Mouse (Mus musculus) cerebral cortex, adult 2 months (tissue): ENCODE results near the gene Akirin1.

Experiments used
- WGBS: fragments of 180-500 bp; shearing (Covaris S2); methylation state at CpG from one replicate; pipeline ENCODE4 v1.1.7; 2018; 5-methylcytosine and 5-hydroxymethylcytosine counted together

The Akirin1 gene

GRCm38 (mm10) chr4:123718434-123718780, 31.7 kb downstream of the Akirin1 start:
- 15% methylated on average over 7 of the region's 7 CpGs for whole genome bisulfite sequencing

GRCm38 (mm10) chr4:123717574-123718433, 32.3 kb downstream of the Akirin1 start, which contains the start of gene Ndufs5:
Gene Ndufs5, minus strand, starts transcription at chr4:123718202.
- WGBS = under 1% methylated on average over 40 of the region's 40 CpGs

- 82% methylated on average over 3 of the region's 3 CpGs for WGBS
Observed at GRCm38 (mm10) chr4:123712431-123712830, 37.7 kb downstream of the Akirin1 start.

DNA sequence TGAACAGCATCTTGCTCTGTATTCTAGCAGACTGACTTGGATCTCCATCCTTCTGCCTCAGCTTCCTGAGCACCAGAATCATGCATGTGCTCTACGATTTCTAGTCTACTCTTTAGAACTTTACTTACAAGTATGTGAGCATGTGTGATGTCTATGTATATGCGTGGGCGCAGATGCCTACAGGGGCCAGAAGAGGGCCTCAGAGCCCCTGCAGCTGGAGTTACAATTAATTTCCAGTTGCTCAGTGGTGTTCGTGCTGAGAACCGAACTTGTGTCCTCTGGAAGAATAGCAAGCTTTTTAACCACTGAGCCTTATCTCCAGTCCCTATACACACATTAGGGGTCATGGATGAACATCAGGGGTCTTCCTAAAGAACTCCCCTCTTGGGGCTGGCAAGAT, 42.8 kb downstream of the Akirin1 start:
- 97% methylated on average over 5 of the region's 5 CpGs for WGBS

DNA sequence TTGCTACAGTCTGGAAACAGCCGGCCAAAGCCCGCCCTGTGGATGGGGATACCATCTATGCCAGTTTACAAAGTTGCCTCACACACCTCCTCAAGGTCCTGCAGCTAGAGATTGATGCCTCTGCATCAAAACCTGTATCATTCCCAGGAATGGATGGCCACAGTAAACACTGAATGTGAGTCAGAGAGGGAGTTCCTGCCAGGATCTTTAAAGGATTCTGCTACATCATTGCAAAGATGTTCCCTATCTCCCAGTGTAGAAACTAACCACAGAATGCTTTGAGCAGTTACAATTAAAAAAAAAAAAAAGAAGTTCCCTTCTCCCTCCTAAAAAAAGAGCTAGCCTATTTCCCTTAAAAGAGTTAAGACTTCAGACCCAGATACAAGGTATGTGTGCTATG, 44.8 kb downstream of the Akirin1 start:
- 75% methylated on average over 2 of the region's 2 CpGs for WGBS

DNA sequence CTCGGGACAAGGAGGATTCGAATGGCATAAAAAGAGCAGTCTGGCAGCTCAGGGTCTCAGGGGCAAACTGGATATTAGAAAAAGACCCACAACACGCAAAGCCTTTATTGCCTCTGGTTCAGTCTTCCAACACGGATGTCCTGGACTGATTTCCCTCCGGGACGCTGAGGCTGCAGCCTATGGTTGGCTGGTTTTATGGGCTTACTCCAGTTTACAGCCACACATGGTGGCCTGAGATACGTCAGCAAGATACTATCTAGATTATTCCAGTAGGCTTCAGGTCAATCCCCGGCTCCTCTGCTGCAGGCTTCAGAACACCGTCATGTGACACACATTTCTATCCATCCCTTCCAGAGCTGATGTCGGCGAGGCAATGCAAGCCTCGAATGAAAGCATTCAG, 56.8 kb downstream of the Akirin1 start:
- WGBS = 92% methylated on average over 12 of the region's 12 CpGs

DNA sequence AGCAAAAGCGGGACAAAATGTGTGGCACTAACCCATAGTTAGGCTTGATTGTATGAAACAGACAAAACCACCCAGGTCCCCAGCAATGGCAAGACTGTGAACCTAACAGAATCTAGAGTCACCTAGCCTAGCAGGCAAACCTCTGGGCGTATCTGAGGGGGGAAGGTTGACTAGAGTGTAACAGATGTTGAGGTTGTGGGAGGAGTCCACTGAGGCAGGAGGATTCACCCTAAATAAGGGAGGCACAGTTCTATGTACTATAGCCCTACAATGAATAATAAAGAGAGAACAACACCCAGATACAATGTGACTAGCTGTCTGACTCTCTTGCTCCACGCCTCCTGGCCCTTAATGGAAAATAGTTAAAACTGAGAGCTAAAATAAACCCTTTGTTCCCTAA, 58.1 kb downstream of the Akirin1 start:
- WGBS = 87% methylated on average over 3 of the region's 3 CpGs

DNA sequence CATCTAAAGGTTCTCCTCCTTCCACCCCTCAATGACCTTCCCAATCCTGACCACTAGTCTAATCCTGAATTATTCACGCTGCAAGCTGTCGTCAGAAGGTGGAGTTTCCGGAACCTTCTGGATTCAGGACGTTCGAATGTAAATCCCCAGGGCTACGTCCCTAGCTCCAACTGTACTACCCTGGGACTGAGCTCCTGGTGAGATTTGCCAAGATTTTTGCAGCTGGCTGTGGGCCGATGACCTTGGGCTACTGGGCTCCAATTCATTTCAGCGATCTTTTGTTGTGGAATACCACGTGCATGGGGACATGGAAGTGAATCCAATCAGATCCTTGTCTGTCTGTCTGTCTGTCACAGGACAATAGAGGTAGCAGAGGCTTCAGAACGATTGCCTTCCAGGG, 59.8 kb downstream of the Akirin1 start:
- 76% methylated on average over 10 of the region's 10 CpGs for WGBS

DNA sequence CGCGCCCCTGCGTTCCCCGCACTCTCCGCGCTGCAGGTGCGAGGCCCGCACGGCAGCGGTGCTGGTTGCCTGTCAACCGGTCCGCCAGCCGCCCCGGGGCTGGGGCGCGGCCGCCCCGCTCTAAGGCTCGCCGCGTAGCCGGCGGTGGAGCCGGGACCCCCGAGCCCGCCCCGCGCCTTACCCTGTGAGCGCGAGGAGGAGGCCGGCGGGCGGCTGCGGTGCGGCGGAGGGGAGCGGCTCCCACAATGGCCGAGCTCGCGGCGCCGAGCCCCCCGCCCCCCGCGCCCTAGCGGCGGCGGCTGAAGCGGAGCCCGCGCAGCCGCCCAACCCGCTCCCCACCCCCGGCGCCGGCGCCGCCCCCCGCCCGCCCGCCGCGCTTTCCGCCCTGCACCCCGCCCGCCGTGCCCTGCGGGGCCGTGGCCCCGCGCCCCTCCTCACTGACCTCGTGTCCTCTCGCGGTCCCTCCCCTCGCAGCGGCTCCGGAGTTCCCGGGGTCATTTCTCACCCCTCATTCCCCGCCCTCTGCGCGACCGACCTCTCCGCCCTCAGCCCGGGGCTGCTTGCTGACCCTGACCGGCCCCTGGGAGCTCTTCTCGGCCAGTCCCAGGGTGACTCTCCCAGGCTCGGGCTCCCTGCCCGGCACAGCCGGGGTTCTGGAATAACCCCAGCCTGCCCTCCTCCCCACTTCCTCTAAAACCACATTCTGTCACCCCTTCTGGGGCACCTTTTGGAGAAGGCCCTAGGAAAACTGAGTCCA, 62.9 kb downstream of the Akirin1 start:
- WGBS = 0% methylated on average over 63 of the region's 89 CpGs

DNA sequence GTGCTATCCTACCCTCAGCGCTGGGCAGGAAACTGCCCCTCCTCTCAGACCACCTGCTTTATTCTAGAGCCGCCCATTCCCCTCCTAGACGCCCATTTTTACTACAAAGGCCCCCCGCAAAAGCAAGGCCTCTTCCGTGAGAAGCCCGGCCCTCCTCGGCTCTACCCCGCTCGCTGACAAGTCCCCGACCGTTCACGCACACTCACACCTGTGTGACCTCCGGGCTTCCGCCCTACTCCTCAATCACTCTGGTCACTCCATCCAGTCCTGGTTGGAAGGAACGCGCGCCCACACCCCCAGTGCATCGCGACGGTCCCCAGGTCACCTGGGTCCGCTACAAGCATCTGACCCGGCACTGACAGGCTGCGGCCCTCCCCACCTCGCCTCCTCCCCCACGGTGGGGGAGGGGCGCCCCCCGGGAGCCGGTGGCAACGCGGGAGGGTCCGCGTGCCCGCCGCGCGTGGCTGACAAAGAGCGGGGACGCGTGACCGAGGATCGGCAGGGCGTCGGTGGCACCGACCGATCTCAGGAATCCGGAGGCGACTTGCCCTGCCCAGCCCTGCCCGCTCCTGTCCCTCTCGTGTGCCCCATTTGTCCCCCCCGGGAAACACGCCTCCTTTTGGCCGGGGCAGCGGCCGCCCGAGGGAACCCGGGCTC, 63.6 kb downstream of the Akirin1 start:
- WGBS = 1% methylated on average over 55 of the region's 56 CpGs

DNA sequence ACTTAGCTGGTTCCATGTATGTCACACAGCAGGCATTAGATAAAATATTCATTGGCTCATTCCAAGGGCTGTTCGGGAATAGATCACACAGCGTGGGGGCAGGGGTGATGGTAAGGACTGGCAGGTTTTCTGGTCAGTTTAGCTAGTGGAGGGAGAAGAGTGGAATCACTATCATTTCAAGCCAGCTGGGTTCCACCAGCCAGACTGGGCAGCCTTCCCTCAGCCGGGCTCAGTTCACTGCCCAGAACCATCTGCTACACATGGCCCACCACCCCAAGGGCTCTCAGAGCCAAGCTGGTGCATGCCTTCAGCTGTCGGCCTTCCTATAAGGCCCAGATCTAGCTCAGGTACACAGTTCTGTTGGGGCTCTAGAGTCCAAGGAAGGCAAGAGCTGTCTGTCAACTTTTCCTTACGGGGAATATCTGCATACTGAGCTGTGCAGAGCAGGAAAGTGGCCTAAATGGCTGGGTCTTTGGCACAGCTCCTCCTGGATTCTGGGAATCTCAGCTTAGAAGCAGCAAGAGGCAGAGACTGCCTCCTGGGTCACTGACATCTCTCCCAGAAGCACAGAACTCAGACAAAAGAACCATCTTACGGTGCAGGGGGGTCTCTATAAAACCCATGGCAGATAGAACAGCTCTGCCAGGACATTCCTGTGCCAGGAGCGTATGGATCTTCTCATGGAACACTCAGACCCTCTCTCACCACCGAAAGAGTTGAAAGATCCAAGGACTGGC, 64.5 kb downstream of the Akirin1 start:
- WGBS = 26% methylated on average over 8 of the region's 8 CpGs

DNA sequence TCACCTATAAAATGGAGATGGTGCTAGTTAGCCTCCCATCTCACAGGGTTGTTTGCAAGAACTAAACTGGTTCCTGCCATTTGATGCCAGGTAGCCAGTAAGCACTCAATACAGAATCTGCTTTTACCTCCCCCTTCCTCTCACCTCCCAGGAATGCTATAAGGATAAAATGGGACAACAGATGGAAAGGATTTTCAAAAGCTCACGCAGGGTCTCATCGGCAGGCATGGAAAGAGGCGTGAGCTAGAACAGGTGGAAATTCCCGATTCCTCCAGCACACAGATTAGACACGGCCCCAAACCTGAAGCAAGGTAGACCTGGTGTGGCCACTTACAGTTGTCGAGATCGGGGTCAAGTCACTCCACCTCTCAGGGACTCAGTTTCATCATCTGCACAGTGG, 65.1 kb downstream of the Akirin1 start:
- 48% methylated on average over 7 of the region's 7 CpGs for WGBS
